Mouse (Mus musculus): ENCODE measurements at regions not wholly inside any gene's neighbourhood (a gene's known extent, or its start where the extent isn't known, plus 50 kb on each side); places are given as distances from the start of the nearest gene placed in this dataset.

DNA sequence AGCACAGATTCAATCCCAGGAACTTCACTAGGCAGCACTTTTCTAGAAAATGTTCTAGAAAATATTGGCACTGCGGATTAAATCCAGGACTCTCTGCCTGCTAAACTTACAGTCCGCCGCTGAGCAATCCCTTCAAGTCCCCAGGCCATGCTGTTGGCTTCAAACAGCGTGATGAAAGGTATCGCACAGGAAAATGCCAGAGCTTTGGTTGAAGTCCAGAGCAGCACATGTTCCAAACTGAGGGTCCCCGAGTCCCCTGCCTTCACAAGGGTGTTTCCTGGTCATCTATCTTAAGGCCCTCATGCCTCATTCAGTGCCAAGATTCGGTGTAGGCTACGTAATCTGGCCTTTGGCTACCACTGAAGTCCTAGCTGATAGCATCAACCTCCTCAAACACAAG, 52.3 kb upstream of the Spdye4c start:
- no peaks in the 10 kb centered on the region for H3K27me3 ChIP-seq (replicated peaks; ENCODE audit: low read depth, poor library complexity, severe bottlenecking)
- H3K9me3 ChIP-seq = no peaks in the 10 kb centered on the region
- DNase-seq (ENCODE audit: low spot score) = no peak
- peaks cover 2% of the 10 kb centered on the region; the same call in 1 of the 2 replicates for H3K4me1 ChIP-seq
- no peaks in the 10 kb centered on the region for H3K36me3 ChIP-seq (replicated peaks)
- H3K27ac ChIP-seq (replicated peaks) = no peak overlapping the region
- 92% methylated on average over 8 of the region's 8 CpGs for WGBS
- H3K4me3 ChIP-seq = no peak overlapping the region
